Mouse (Mus musculus) liver, postnatal 0 days (tissue): Measurements from ENCODE around the gene Cacybp. TPM values are rescaled to one million over a fixed set of nuclear protein-coding genes. Genes with fewer than 3 reads are reported as not detected.

ENCODE experiments used
- ATAC-seq: fragments of 200-750 bp; cut with Nextera tagmentation; 2 replicates; pipeline ENCODE4 v1.8.0; 2017; ENCODE audit warnings: mild to moderate bottlenecking, moderate library complexity
- DNase-seq: peaks from one replicate; pipeline ENCODE4 v3.0.0-alpha.2; 2016
- H3K27ac ChIP-seq: fragments of 300-500 bp; sonication (generic); 2 replicates; pipeline ENCODE4 v1.5.1; 2014; ENCODE audit warnings: antibody characterized with exemption, moderate library complexity, mild to moderate bottlenecking, low read depth
- H3K27me3 ChIP-seq: fragments of 300-500 bp; sonication (generic); 2 replicates; pipeline ENCODE4 v1.6.1; 2014; ENCODE audit warnings: low read length, control low read depth, mixed read lengths; ENCODE audit not compliant: insufficient read depth
- H3K36me3 ChIP-seq: fragments of 300-500 bp; sonication (generic); replicated peaks from 2 replicates; pipeline ENCODE4 v1.6.1; 2014; ENCODE audit warnings: mild to moderate bottlenecking, control low read depth, low read length, moderate library complexity, mixed read lengths; ENCODE audit not compliant: insufficient read depth
- H3K4me1 ChIP-seq: fragments of 300-500 bp; sonication (generic); 2 replicates; pipeline ENCODE4 v1.6.1; 2014; ENCODE audit warnings: antibody characterized with exemption, mild to moderate bottlenecking, control low read depth; ENCODE audit not compliant: insufficient read depth
- H3K4me2 ChIP-seq: fragments of 300-500 bp; sonication (generic); 2 replicates; pipeline ENCODE4 v1.6.1; 2014; ENCODE audit warnings: low read depth, mild to moderate bottlenecking, low read length, moderate library complexity, mixed read lengths
- H3K4me3 ChIP-seq: fragments of 300-500 bp; sonication (generic); 2 replicates; pipeline ENCODE4 v1.5.1; 2014; ENCODE audit warnings: low read depth, low read length
- H3K9ac ChIP-seq: fragments of 300-500 bp; sonication (generic); replicated peaks from 2 replicates; pipeline ENCODE4 v1.6.1; 2014; ENCODE audit warnings: mild to moderate bottlenecking, moderate library complexity
- H3K9me3 ChIP-seq: fragments of 300-500 bp; sonication (generic); 2 replicates; pipeline ENCODE4 v1.6.1; 2016; ENCODE audit warnings: mild to moderate bottlenecking, control low read depth, low read length, mixed read lengths
- CTCF ChIP-seq: sonication (generic); IDR thresholded peaks from 2 replicates; pipeline ENCODE4 v1.5.1; 2016; ENCODE audit warnings: antibody characterized with exemption, low read depth
- EP300 ChIP-seq: IDR thresholded peaks from 2 replicates; pipeline ENCODE4 v1.6.1; 2016; ENCODE audit warnings: antibody characterized with exemption, low read depth, mild to moderate bottlenecking
- WGBS: fragments of 180-500 bp; shearing (Covaris S2); extraction: QIAGEN DNeasy Blood & Tissue Kit; methylation state at CpG from one replicate; pipeline ENCODE4 v1.1.7; 2014; ENCODE audit not compliant: insufficient replicate concordance; 5-methylcytosine and 5-hydroxymethylcytosine counted together
- polyA plus RNA-seq: library from polyadenylated mRNA; unstranded; fragments of >200 nt; fragmentation: Nextera tagmentation; extraction: Ambion mirVana; gene quantifications from 2 replicates; pipeline ENCODE4 v1.2.1, GENCODE M21; 2015

The Cacybp gene
- polyA plus RNA-seq, 1 experiment from 2014 or later = 75.2 TPM

DNA sequence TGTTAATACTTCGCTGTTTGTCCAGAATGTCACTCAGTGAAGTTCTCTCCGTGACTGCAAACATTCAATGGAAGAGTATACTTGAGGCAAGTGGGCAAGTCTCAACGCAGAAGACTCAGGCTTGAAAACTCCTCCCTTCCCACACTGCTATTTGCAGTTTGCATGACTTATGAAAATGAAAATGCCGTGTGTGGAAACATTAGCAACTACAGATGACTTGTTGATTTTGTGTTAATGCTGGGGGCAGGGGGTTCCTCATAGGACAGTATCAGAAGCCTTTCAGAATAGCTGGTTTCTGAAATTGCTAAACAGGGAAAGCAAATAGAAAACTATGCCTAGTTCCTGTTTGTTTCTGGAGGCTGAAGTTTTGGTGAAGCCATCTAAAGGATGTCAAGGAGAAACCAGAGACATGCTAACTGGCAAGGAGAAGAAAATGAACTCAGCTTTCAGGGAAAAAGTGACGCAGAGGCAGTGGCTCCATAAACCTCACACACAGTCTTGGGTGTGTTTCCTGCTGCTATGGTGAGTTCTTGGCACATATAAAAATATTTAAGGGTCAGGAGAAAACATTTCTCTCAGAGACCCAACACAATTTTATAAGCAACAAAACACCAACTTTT is 38.8 kb upstream of the Cacybp start:
- H3K9me3 ChIP-seq = peaks cover 2% of the 10 kb centered on the region; the same call in 1 of the 2 replicates
- H3K36me3 ChIP-seq = peaks cover 3% of the 10 kb centered on the region; the same call in 1 of the 2 replicates
- no peak overlapping the region for H3K4me2 ChIP-seq
- H3K9ac ChIP-seq = no peak overlapping the region
- ATAC-seq (no peak), DNase-seq (no peak)
- H3K27me3 ChIP-seq = no peaks in the 10 kb centered on the region
- no peak for TF ChIP-seq CTCF
- TF ChIP-seq EP300 = no peak
- H3K27ac ChIP-seq = no peak overlapping the region
- H3K4me3 ChIP-seq = no peak overlapping the region
- 66% methylated on average over 5 of the region's 5 CpGs for WGBS
- H3K4me1 ChIP-seq = no peaks in the 10 kb centered on the region

DNA sequence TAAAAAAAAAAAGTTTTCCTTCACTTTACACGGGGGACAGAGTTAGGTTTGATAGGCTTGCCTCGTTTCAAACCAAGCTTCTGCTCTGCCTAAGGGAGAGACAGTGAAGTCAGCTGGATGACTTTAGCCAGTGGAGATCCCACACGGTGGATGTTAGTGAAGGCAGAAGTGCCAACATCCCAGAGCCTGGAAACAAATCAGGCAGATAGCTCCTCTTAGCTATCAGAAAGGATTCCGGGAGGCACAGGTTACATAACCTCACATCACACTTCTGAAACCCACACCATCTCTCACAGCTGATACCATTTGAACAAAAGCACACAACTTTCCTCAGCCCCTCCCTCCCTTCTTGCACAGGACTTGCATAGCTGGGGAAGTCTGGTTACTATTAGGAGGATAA is 38.1 kb upstream of the Cacybp start:
- no peak for DNase-seq
- 53% methylated on average over 4 of the region's 4 CpGs for WGBS

DNA sequence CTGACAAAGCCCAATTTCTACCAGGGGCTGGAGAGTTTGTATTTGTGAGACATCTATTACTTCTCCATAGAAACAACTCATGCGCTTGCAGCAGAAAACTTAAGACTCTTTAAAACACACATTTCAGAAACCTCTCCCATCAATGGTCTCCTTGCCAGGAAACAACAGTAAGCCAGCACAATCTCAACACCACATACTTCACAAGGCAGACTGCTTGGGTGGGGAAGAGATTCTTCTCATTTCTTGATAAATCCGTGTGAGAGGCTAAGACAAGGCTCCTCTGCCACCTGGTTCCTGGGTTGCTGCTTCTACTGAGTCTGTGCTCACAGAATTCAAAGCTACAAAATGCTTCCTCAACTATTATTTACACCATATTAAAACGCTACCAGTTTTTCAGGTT is 37.1 kb upstream of the Cacybp start:
- TF ChIP-seq CTCF = no peak
- no peak for TF ChIP-seq EP300
- H3K4me1 ChIP-seq = no peaks in the 10 kb centered on the region
- no peak for DNase-seq
- no peak overlapping the region for H3K4me2 ChIP-seq
- ATAC-seq = no peak
- H3K36me3 ChIP-seq = no peaks in the 10 kb centered on the region; the same call in 1 of the 2 replicates
- H3K9ac ChIP-seq = no peak overlapping the region
- 68% methylated on average over 3 of the region's 3 CpGs for WGBS
- H3K4me3 ChIP-seq = no peak overlapping the region
- peaks cover 2% of the 10 kb centered on the region; the same call in 1 of the 2 replicates for H3K9me3 ChIP-seq
- no peaks in the 10 kb centered on the region for H3K27me3 ChIP-seq
- H3K27ac ChIP-seq = no peak overlapping the region

More for the DNA sequence above, 38.1 kb upstream of the Cacybp start:
- Histone ChIP-seq H3K27ac (no peak overlapping the region), H3K36me3 (peaks cover 3% of the 10 kb centered on the region; the same call in 1 of the 2 replicates), H3K9ac (no peak overlapping the region), H3K9me3 (peaks cover 2% of the 10 kb centered on the region; the same call in 1 of the 2 replicates), H3K4me1 (no peaks in the 10 kb centered on the region), H3K27me3 (no peaks in the 10 kb centered on the region), H3K4me2 (no peak overlapping the region), H3K4me3 (no peak overlapping the region)
- ATAC-seq = no peak
- TF ChIP-seq CTCF = no peak
- TF ChIP-seq EP300 = no peak

DNA sequence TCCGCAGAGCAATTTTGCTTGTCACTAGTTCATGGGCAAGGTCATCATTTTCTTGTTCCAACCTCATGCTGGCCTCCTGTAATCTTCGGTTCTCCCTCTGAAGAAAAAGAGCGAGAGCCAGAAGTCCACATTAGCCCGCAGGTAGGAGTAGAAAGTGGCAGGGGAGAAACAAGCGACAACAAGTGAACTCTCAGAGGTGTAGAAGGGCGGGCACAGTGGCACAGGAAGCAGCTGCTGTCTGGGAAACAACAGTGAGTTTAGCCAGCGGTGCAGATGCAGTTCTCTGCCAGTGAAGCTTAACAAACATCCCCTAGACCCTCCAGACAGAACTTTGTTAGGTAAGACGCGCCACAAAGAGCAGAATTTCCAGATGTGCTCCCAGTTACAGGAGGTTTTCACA is 34.8 kb upstream of the Cacybp start:
- Histone ChIP-seq H3K9me3 (no peaks in the 10 kb centered on the region), H3K4me1 (no peaks in the 10 kb centered on the region), H3K36me3 (no peaks in the 10 kb centered on the region), H3K27me3 (no peaks in the 10 kb centered on the region), H3K9ac (no peak overlapping the region), H3K27ac (no peak overlapping the region), H3K4me3 (peak overlapping the region; percentile 26; the same call in 1 of the 2 replicates), H3K4me2 (no peak overlapping the region)
- ATAC-seq = no peak
- 65% methylated on average over 9 of the region's 9 CpGs for WGBS
- TF ChIP-seq CTCF (no peak), EP300 (no peak)
- DNase-seq = peak; percentile 23

DNA sequence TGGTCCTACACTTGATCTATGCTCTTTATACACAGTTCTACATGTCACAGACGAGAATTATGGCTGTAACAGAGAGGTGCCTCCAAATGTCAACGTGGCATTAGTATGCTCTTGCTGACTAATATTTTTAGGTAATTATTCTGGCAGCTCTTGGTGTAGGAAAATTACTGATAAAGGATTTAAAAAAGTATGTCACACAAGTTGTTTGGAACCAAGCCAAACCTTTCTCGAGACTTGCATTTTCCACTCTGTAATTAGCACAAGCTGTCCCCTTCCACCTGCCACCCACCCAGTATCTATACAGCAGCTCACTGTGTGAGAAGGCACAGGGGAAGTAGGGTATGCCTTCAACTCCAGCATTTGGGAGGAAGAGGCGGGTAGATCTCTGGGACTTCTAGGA is 34.2 kb upstream of the Cacybp start:
- no peak for DNase-seq
- no peak overlapping the region for H3K9ac ChIP-seq
- no peak for TF ChIP-seq CTCF
- TF ChIP-seq EP300 = no peak
- H3K4me2 ChIP-seq = peak overlapping the region; percentile 36
- H3K27ac ChIP-seq = 0 out of 2 replicates have a peak overlapping the region, but pooled peaks have one; percentile 22
- H3K36me3 ChIP-seq = 0 out of 2 replicates have a peak, but pooled peaks cover 4% of the 10 kb centered on the region
- no peaks in the 10 kb centered on the region for H3K27me3 ChIP-seq
- no peak for ATAC-seq
- H3K4me3 ChIP-seq = peak overlapping the region; percentile 26; the same call in 1 of the 2 replicates
- no peaks in the 10 kb centered on the region for H3K9me3 ChIP-seq
- H3K4me1 ChIP-seq = no peaks in the 10 kb centered on the region
- 62% methylated on average over 4 of the region's 4 CpGs for WGBS

DNA sequence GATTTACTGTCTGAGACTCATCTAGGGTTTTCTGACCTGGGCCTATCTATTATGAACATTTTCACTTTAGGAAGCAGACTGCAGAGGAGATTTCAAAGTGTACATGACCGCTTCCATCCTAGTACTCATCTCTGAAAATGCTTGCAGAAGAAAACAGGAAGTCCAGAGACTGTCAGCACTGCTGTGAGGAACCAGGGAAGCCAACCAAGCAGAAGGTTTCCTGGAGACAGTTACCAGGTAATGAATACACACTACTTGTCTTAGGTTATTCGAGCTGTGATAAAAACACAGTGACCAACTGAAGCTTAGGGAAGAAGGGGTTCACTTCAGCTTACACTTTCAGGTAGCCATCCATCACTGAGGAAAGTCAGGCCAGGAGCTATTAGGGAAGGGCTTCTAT is 33.3 kb upstream of the Cacybp start:
- H3K27ac ChIP-seq = 0 out of 2 replicates have a peak overlapping the region, but pooled peaks have one; percentile 22
- 42% methylated on average over 2 of the region's 2 CpGs for WGBS
- no peaks in the 10 kb centered on the region for H3K27me3 ChIP-seq
- 0 out of 2 replicates have a peak, but pooled peaks cover 4% of the 10 kb centered on the region for H3K36me3 ChIP-seq
- ATAC-seq (0 out of 2 replicates have a peak, but pooled peaks have one; percentile 19), DNase-seq (no peak)
- no peaks in the 10 kb centered on the region for H3K9me3 ChIP-seq
- no peaks in the 10 kb centered on the region for H3K4me1 ChIP-seq
- no peak overlapping the region for H3K9ac ChIP-seq
- H3K4me3 ChIP-seq = peak overlapping the region; percentile 26; the same call in 1 of the 2 replicates
- H3K4me2 ChIP-seq = 0 out of 2 replicates have a peak overlapping the region, but pooled peaks have one; percentile 36
- TF ChIP-seq EP300 = no peak
- TF ChIP-seq CTCF = no peak
